Mouse (Mus musculus) heart, postnatal 0 days (tissue): ENCODE results near the gene Mgarp. TPM values are rescaled to one million over a fixed set of nuclear protein-coding genes. Genes with fewer than 3 reads are reported as not detected.
"Not testable (repeated sequence)": the region's sequence is repeated elsewhere in the genome, so short reads cannot be mapped to it uniquely, and the experiment has no call there.

ENCODE experiments used
- ATAC-seq: fragments of 200-750 bp; cut with Nextera tagmentation; 2 replicates; pipeline ENCODE4 v1.8.0; 2017; ENCODE audit warnings: low read depth, moderate number of reproducible peaks, moderate library complexity; ENCODE audit not compliant: insufficient read depth
- DNase-seq: peaks from one replicate; pipeline ENCODE4 v3.0.0-alpha.2; 2016; ENCODE audit warnings: low spot score
- H3K27ac ChIP-seq: fragments of 300-500 bp; sonication (generic); 2 replicates; pipeline ENCODE4 v1.5.1; 2014; ENCODE audit warnings: low read depth, mild to moderate bottlenecking
- H3K27me3 ChIP-seq: fragments of 300-500 bp; sonication (generic); 2 replicates; pipeline ENCODE4 v1.6.1; 2014; ENCODE audit warnings: low read length, mixed read lengths; ENCODE audit not compliant: control insufficient read depth, insufficient read depth
- H3K36me3 ChIP-seq: fragments of 300-500 bp; sonication (generic); replicated peaks from 2 replicates; pipeline ENCODE4 v1.6.1; 2014; ENCODE audit warnings: low read length, mixed read lengths; ENCODE audit not compliant: control insufficient read depth, insufficient read depth
- H3K4me1 ChIP-seq: fragments of 300-500 bp; sonication (generic); 2 replicates; pipeline ENCODE4 v1.6.1; 2014; ENCODE audit warnings: antibody characterized with exemption; ENCODE audit not compliant: control insufficient read depth, insufficient read depth
- H3K4me2 ChIP-seq: fragments of 300-500 bp; sonication (generic); 2 replicates; pipeline ENCODE4 v1.6.1; 2014; ENCODE audit warnings: low read depth, mild to moderate bottlenecking, low read length, moderate library complexity
- H3K4me3 ChIP-seq: fragments of 300-500 bp; sonication (generic); 2 replicates; pipeline ENCODE4 v1.5.1; 2014; ENCODE audit warnings: low read depth, low read length
- H3K9ac ChIP-seq: fragments of 300-500 bp; sonication (generic); replicated peaks from 2 replicates; pipeline ENCODE4 v1.6.1; 2014; ENCODE audit warnings: low read depth, low read length, mixed read lengths
- H3K9me3 ChIP-seq: fragments of 300-500 bp; sonication (generic); replicated peaks from 2 replicates; pipeline ENCODE4 v1.6.1; 2016; ENCODE audit warnings: low read length; ENCODE audit not compliant: control insufficient read depth
- CTCF ChIP-seq: IDR thresholded peaks from 2 replicates; pipeline ENCODE4 v1.5.1; 2016; ENCODE audit warnings: antibody characterized with exemption, control low read depth, low read depth
- EP300 ChIP-seq: IDR thresholded peaks from 2 replicates; pipeline ENCODE4 v1.6.1; 2016; ENCODE audit warnings: antibody characterized with exemption, low read depth
- WGBS: fragments of 180-500 bp; shearing (Covaris S2); extraction: QIAGEN DNeasy Blood & Tissue Kit; methylation state at CpG from one replicate; pipeline ENCODE4 v1.1.7; 2014; 5-methylcytosine and 5-hydroxymethylcytosine counted together
- polyA plus RNA-seq: library from polyadenylated mRNA; unstranded; fragments of >200 nt; fragmentation: Nextera tagmentation; extraction: Ambion mirVana; gene quantifications from 2 replicates; pipeline ENCODE4 v1.2.1, GENCODE M21; 2015
- total RNA-seq: library from RNA; depleted of rRNA; stranded (reverse); fragments of >200 nt; gene quantifications from 2 replicates; pipeline ENCODE4 v1.2.3, GENCODE M21; 2014; ENCODE audit warnings: low replicate concordance; rRNA removed

The Mgarp gene
- total RNA-seq (3.4 and 3.7 TPM in 2 replicates), polyA plus RNA-seq (1.2 and 1.3 TPM in 2 replicates)

DNA sequence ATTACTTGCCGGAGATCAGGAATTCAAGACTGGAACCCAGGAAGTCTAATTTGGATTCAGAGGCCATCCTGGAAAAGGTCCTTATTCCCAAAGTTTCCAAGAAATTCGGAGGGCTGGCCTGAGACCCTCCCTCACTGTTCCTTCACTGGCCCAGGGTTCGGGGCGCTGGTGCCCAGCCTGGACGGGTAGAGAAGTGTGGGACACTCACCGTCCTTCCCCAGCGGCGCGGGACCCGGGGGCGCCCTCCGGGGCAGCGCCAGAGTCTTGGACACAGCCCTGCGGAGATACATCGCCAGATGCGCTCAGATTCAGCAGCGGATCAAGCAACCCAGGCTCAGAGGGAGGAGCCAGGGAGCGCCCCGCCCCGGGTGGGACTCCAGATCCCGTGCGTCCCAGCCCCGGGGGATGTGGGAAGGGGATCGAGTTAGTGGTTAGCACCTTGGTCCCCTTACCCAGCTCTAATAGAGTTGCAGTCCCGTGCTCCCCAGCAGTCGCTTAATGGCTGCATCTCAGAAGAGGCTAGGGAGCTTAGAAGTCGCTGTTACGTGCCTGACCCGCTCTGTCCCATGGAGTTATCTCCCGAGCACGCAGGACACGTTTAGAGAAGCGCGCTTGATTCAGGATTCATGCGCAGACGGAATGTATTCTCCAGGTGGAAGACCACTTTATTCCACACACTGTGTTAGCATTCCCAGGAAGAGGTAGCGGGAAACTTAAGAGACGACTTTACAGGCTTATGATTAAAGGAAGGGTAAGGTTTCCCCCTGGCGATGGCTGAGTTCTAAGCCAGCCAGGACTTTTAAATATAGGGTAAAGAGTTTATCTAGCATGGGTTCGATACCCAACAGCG lies at the start of gene Mgarp:
Gene Mgarp, minus strand, starts transcription at position 520 of the 850 bp plus-strand sequence.
- Histone ChIP-seq H3K4me1 (no peaks in the 10 kb centered on the region; the same call in 1 of the 2 replicates), H3K4me2 (peak within 1 kb of the TSS; percentile 71), H3K27ac (no peak within 1 kb of the TSS), H3K4me3 (peak within 1 kb of the TSS; percentile 57), H3K9me3 (no peaks in the 10 kb centered on the region), H3K27me3 (no peaks in the 10 kb centered on the region), H3K9ac (peak within 1 kb of the TSS; percentile 17; the same call in 1 of the 2 replicates), H3K36me3 (no peaks in the 10 kb centered on the region)
- ATAC-seq (peak; percentile 73), DNase-seq (peak; percentile 31)
- no peak for TF ChIP-seq EP300
- TF ChIP-seq CTCF = peak; percentile 35
- WGBS = 2% methylated on average over 41 of the region's 41 CpGs

DNA sequence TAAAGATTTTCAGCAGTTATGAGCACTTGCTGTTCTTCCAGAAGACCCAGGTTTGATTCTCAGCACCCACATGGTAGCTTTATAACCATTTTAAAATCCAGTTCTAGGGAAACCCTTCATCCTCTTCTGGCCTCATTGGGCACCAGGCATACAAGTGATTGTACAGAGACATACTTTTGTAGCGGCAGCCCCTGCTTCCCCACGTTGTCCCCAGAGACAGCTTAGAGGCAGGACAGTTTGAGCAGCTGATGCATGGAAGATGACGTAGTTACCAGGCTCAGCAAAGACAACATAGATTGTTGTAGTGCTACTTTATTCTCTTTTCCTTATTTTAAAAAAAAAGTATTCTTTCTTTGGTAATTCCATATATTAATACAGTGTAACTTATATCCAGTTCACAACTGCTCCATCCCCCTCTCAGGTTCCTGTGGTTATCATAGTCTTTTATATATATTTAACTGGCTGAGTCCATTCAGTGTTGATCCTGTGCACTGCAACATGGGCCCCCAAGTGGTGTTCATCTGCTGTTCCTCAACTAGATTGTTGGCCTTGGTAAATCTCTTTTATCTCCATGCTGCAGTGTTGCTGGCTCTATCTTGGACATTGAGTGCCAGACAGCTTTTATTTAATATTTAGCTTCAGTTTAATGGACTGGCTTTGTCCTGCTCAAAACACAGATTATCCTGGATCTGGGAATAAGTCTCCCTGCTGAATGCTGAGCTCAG lies 38.5 kb upstream of the Mgarp start:
- DNase-seq (no peak), ATAC-seq (no peak)
- no peak overlapping the region for H3K9ac ChIP-seq
- no peaks in the 10 kb centered on the region for H3K9me3 ChIP-seq
- H3K27me3 ChIP-seq = no peaks in the 10 kb centered on the region
- peaks cover 4% of the 10 kb centered on the region; the same call in 1 of the 2 replicates for H3K36me3 ChIP-seq
- no peak overlapping the region for H3K27ac ChIP-seq
- H3K4me1 ChIP-seq = no peaks in the 10 kb centered on the region
- no peak overlapping the region for H3K4me3 ChIP-seq
- TF ChIP-seq EP300 (no peak), CTCF (no peak)
- 91% methylated on average over 3 of the region's 3 CpGs for WGBS
- no peak overlapping the region for H3K4me2 ChIP-seq

DNA sequence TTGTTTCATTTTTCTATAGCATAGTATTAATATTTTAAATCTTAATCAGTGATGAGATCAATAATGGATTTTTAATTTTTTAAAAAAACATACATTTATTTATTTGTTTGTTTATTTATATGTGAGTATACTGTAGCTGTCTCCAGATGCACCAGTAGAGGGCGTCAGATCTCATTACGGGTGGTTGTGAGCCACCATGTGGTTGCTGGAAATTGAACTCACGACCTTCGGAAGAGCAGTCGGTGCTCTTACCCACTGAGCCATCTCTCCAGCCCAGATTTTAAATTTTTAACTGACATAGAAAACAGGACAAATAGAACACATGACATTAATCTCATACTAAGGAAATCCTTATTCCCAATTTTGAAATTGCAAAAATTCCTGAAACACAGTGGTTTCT lies 37.8 kb upstream of the Mgarp start:
- not testable (repeated sequence) for H3K4me2 ChIP-seq, DNase-seq, H3K36me3 ChIP-seq, H3K27me3 ChIP-seq, H3K9me3 ChIP-seq, H3K4me1 ChIP-seq, H3K27ac ChIP-seq, H3K9ac ChIP-seq, ATAC-seq, H3K4me3 ChIP-seq
- WGBS = 86% methylated on average over 5 of the region's 5 CpGs

DNA sequence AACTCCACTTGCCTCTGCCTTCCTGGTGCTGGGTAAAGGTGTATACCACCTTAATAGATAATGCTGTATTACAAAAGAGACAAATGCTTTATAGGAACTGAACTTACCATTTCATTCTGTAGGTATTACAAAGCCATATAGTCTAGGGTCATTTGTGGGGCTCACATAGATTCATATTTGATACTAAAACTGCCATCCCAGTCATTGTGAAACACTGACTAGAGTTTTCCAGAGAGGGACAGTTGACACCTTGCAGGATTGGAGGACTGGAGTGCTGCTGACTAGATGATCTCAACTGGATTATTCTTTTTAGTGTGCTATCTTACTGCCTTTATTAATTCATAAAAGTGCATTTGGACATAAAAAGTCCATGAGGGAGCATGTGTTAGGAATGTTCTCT lies 28.9 kb upstream of the Mgarp start:
- H3K4me2 ChIP-seq = no peak overlapping the region
- no peak overlapping the region for H3K4me3 ChIP-seq
- no peak overlapping the region for H3K27ac ChIP-seq
- no peaks in the 10 kb centered on the region for H3K27me3 ChIP-seq
- H3K4me1 ChIP-seq = no peaks in the 10 kb centered on the region
- DNase-seq (no peak), ATAC-seq (no peak)
- no peaks in the 10 kb centered on the region for H3K36me3 ChIP-seq
- no peaks in the 10 kb centered on the region for H3K9me3 ChIP-seq
- TF ChIP-seq EP300 (no peak), CTCF (no peak)
- no peak overlapping the region for H3K9ac ChIP-seq

DNA sequence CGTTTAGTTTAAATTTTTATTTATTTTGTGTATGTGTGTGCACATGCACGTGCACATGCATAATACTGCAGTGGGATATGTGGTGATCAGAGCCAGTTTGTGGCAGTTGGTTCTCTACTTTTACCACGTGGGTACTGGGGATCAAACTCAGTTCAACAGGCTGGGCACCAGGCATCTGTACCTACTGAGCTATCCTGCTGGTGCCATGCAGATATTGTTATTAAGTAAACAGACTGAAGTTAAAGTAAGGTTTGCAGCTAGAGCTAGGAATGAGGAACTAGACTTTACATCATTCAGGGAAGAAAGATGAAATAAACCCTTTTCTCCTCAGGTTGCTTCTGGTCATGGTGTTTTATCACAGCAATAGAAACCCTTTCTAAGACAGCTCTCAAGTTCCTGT lies 25.4 kb upstream of the Mgarp start:
- TF ChIP-seq EP300 (no peak), CTCF (no peak)
- Histone ChIP-seq H3K4me1 (peaks cover 12% of the 10 kb centered on the region), H3K4me3 (no peak overlapping the region), H3K4me2 (no peak overlapping the region), H3K27ac (no peak overlapping the region), H3K27me3 (no peaks in the 10 kb centered on the region), H3K9ac (no peak overlapping the region), H3K36me3 (no peaks in the 10 kb centered on the region), H3K9me3 (no peaks in the 10 kb centered on the region)
- 49% methylated on average over 3 of the region's 3 CpGs for WGBS
- no peak for DNase-seq
- no peak for ATAC-seq
